In genomic region chr2:5900145-5900544, GRCm38 (mm10) we compare ENCODE assay signal across 8 mouse cellular contexts. TPM values are rescaled to one million over a fixed set of nuclear protein-coding genes. Genes with fewer than 3 reads are reported as not detected.
DNase-seq lines count a peak whose midpoint lies in the region; ATAC-seq lines count a peak whose summit lies in the region.

No protein-coding gene starts in this region.

- no peaks in the 10 kb centered on the region for H3K4me1 ChIP-seq in midbrain, embryonic 14.5 days (ENCODE audit: control insufficient read depth, insufficient read depth, low read length)
- no peaks in the 10 kb centered on the region; the same call in 1 of the 2 replicates for H3K4me1 ChIP-seq in midbrain, embryonic 16.5 days (ENCODE audit: control insufficient read depth, insufficient read depth, low read length)
- no peaks in the 10 kb centered on the region for H3K4me1 ChIP-seq in midbrain, embryonic 10.5 days

- no peak overlapping the region for H3K9ac ChIP-seq in midbrain, embryonic 14.5 days (replicated peaks; ENCODE audit: low read length)
- no peak overlapping the region for H3K9ac ChIP-seq in midbrain, embryonic 16.5 days (ENCODE audit: low read depth, low read length)

- intact Hi-C loops in heart, postnatal 36 days (cut with DNase I), result no loop called here

- ATAC-seq in midbrain, embryonic 14.5 days (ENCODE audit: low FRiP score, low TSS enrichment), result no peak
- no peak for ATAC-seq in midbrain, embryonic 16.5 days

- 52% methylated on average over 5 of the region's 5 CpGs for WGBS in midbrain, embryonic 14.5 days
- WGBS in midbrain, embryonic 16.5 days, result 63% methylated on average over 5 of the region's 5 CpGs
- 59% methylated on average over 5 of the region's 5 CpGs for WGBS in midbrain, embryonic 10.5 days

- H3K4me2 ChIP-seq in midbrain, embryonic 14.5 days (ENCODE audit: low read length), result no peak overlapping the region
- no peak overlapping the region for H3K4me2 ChIP-seq in midbrain, embryonic 16.5 days (ENCODE audit: low read length)

- H3K27me3 ChIP-seq in midbrain, embryonic 14.5 days (ENCODE audit: control insufficient read depth, insufficient read depth, low read length), result no peaks in the 10 kb centered on the region
- H3K27me3 ChIP-seq in midbrain, embryonic 16.5 days (ENCODE audit: control insufficient read depth, insufficient read depth, low read depth, low read length), result no peaks in the 10 kb centered on the region
- no peaks in the 10 kb centered on the region for H3K27me3 ChIP-seq in midbrain, embryonic 10.5 days (ENCODE audit: low read depth, poor library complexity, severe bottlenecking)

- H3K36me3 ChIP-seq in midbrain, embryonic 14.5 days (ENCODE audit: control insufficient read depth, insufficient read depth, low read length), result peaks cover 19% of the 10 kb centered on the region; the same call in 1 of the 2 replicates
- peaks cover 11% of the 10 kb centered on the region for H3K36me3 ChIP-seq in midbrain, embryonic 16.5 days (ENCODE audit: control insufficient read depth, insufficient read depth, low read length)
- peaks cover 22% of the 10 kb centered on the region for H3K36me3 ChIP-seq in midbrain, embryonic 10.5 days

- no peak overlapping the region for H3K27ac ChIP-seq in midbrain, embryonic 14.5 days (replicated peaks; ENCODE audit: low read depth, low read length)
- H3K27ac ChIP-seq in midbrain, embryonic 16.5 days (ENCODE audit: low read length), result no peak overlapping the region
- H3K27ac ChIP-seq in midbrain, embryonic 10.5 days (replicated peaks), result no peak overlapping the region

- H3K9me3 ChIP-seq in midbrain, embryonic 14.5 days (ENCODE audit: control insufficient read depth, low read length), result no peaks in the 10 kb centered on the region
- H3K9me3 ChIP-seq in midbrain, embryonic 16.5 days (replicated peaks; ENCODE audit: control insufficient read depth, low read length, poor library complexity, severe bottlenecking), result no peaks in the 10 kb centered on the region
- no peaks in the 10 kb centered on the region for H3K9me3 ChIP-seq in midbrain, embryonic 10.5 days (replicated peaks)

- peak; percentile 50 to 66 for DNase-seq in cerebellum, postnatal 14 days
- no peak for DNase-seq in cerebellum, adult 9-11 months
- peak; percentile 49 for DNase-seq in midbrain, embryonic 14.5 days
- peak; percentile 59 for DNase-seq in embryo, embryonic 11 days
- peak; percentile 60 for DNase-seq in retina, embryonic 14.5 days (ENCODE audit: low spot score)
- DNase-seq in midbrain, embryonic 10.5 days (ENCODE audit: low spot score), result no peak
- DNase-seq in heart, postnatal 36 days, result no peak

- H3K4me3 ChIP-seq in midbrain, embryonic 14.5 days (replicated peaks; ENCODE audit: low read depth, low read length), result no peak overlapping the region
- H3K4me3 ChIP-seq in midbrain, embryonic 16.5 days (ENCODE audit: low read depth, low read length), result no peak overlapping the region
- H3K4me3 ChIP-seq in midbrain, embryonic 10.5 days, result no peak overlapping the region

RNA-seq across cellular contexts. Expression of gene Sec61a2, which starts 4.9 kb away (rescaled TPM):
- polyA plus RNA-seq in midbrain, embryonic 14.5 days (2014; fragmentation: Nextera tagmentation; extraction: Ambion mirVana), result 96.0 and 102 TPM in 2 replicates
- polyA plus RNA-seq in midbrain, embryonic 16.5 days (2015; fragmentation: Nextera tagmentation; extraction: Ambion mirVana), result 116 and 117 TPM in 2 replicates
- polyA plus RNA-seq in midbrain, embryonic 10.5 days (2016; fragmentation: Nextera tagmentation; extraction: Ambion mirVana), result 91.0 and 91.6 TPM in 2 replicates
- 10 to 100 TPM; 12.3 to 12.5 TPM for total RNA-seq in heart, postnatal 36 days (2021)

RNA-seq across cellular contexts. Expression of gene Gm13199, which starts 37.4 kb away (rescaled TPM):
- polyA plus RNA-seq in midbrain, embryonic 14.5 days (2014; fragmentation: Nextera tagmentation; extraction: Ambion mirVana), result 1.2 and 2.5 TPM in 2 replicates
- 0.77 and 0.88 TPM in 2 replicates for polyA plus RNA-seq in midbrain, embryonic 16.5 days (2015; fragmentation: Nextera tagmentation; extraction: Ambion mirVana)
- 2.2 and 2.3 TPM in 2 replicates for polyA plus RNA-seq in midbrain, embryonic 10.5 days (2016; fragmentation: Nextera tagmentation; extraction: Ambion mirVana)
- total RNA-seq in heart, postnatal 36 days (2021), result not detected

RNA-seq across cellular contexts. Expression of gene Dhtkd1, which starts 42.4 kb away (rescaled TPM):
- polyA plus RNA-seq in midbrain, embryonic 14.5 days (2014; fragmentation: Nextera tagmentation; extraction: Ambion mirVana), result 5.7 and 6.0 TPM in 2 replicates
- polyA plus RNA-seq in midbrain, embryonic 16.5 days (2015; fragmentation: Nextera tagmentation; extraction: Ambion mirVana), result 8.7 and 9.3 TPM in 2 replicates
- polyA plus RNA-seq in midbrain, embryonic 10.5 days (2016; fragmentation: Nextera tagmentation; extraction: Ambion mirVana), result 5.3 and 5.6 TPM in 2 replicates
- total RNA-seq in heart, postnatal 36 days (2021), result 1 to 10 TPM; 2.8 to 6.7 TPM

RNA-seq across cellular contexts. Expression of gene Upf2, which starts 51.1 kb away (rescaled TPM):
- polyA plus RNA-seq in midbrain, embryonic 14.5 days (2014; fragmentation: Nextera tagmentation; extraction: Ambion mirVana), result 8.7 and 12.2 TPM in 2 replicates
- 8.0 and 8.7 TPM in 2 replicates for polyA plus RNA-seq in midbrain, embryonic 16.5 days (2015; fragmentation: Nextera tagmentation; extraction: Ambion mirVana)
- polyA plus RNA-seq in midbrain, embryonic 10.5 days (2016; fragmentation: Nextera tagmentation; extraction: Ambion mirVana), result 10.3 TPM in 2 replicates
- 10 to 100 TPM; 14.7 to 15.6 TPM for total RNA-seq in heart, postnatal 36 days (2021)

RNA-seq across cellular contexts. Expression of gene Cdc123, which starts 55.2 kb away (rescaled TPM):
- 284 and 304 TPM in 2 replicates for polyA plus RNA-seq in midbrain, embryonic 14.5 days (2014; fragmentation: Nextera tagmentation; extraction: Ambion mirVana)
- 251 and 263 TPM in 2 replicates for polyA plus RNA-seq in midbrain, embryonic 16.5 days (2015; fragmentation: Nextera tagmentation; extraction: Ambion mirVana)
- 418 and 428 TPM in 2 replicates for polyA plus RNA-seq in midbrain, embryonic 10.5 days (2016; fragmentation: Nextera tagmentation; extraction: Ambion mirVana)
- 10 to 100 TPM; 77.6 to 94.1 TPM for total RNA-seq in heart, postnatal 36 days (2021)

Comparison
In these comparisons a context has a peak if more than half of its experiments do, and no peak if none do; other contexts are left out.
1. DNase-seq: peak in cerebellum, postnatal 14 days (2 of 2), midbrain, embryonic 14.5 days (single experiment), embryo, embryonic 11 days (single experiment) and retina, embryonic 14.5 days (single experiment); none in cerebellum, adult 9-11 months (single experiment), midbrain, embryonic 10.5 days (single experiment) and heart, postnatal 36 days (0 of 2).